Mouse (Mus musculus) midbrain, embryonic 14.5 days (tissue): Measurements from ENCODE around the gene Usp49. TPM values are rescaled to one million over a fixed set of nuclear protein-coding genes. Genes with fewer than 3 reads are reported as not detected.

Experiments
- ATAC-seq: fragments of 200-750 bp; cut with Nextera tagmentation; 2 replicates; pipeline ENCODE4 v1.8.0; 2017; ENCODE audit warnings: moderate number of reproducible peaks, moderate library complexity; ENCODE audit not compliant: low FRiP score, low TSS enrichment
- DNase-seq: peaks from one replicate; pipeline ENCODE4 v3.0.0-alpha.2; 2015
- H3K27ac ChIP-seq: fragments of 300-500 bp; sonication (generic); replicated peaks from 2 replicates; pipeline ENCODE4 v1.5.1; 2014; ENCODE audit warnings: mild to moderate bottlenecking, low read depth, low read length, moderate library complexity
- H3K27me3 ChIP-seq: fragments of 300-500 bp; sonication (generic); 2 replicates; pipeline ENCODE4 v1.6.1; 2014; ENCODE audit warnings: low read length, control low read depth, mixed read lengths; ENCODE audit not compliant: control insufficient read depth, insufficient read depth
- H3K36me3 ChIP-seq: fragments of 300-500 bp; sonication (generic); 2 replicates; pipeline ENCODE4 v1.6.1; 2014; ENCODE audit warnings: low read length, control low read depth; ENCODE audit not compliant: control insufficient read depth, insufficient read depth
- H3K4me1 ChIP-seq: fragments of 300-500 bp; sonication (generic); 2 replicates; pipeline ENCODE4 v1.6.1; 2014; ENCODE audit warnings: mild to moderate bottlenecking, antibody characterized with exemption, low read length, control low read depth; ENCODE audit not compliant: control insufficient read depth, insufficient read depth
- H3K4me2 ChIP-seq: fragments of 300-500 bp; sonication (generic); 2 replicates; pipeline ENCODE4 v1.6.1; 2014; ENCODE audit warnings: mild to moderate bottlenecking, low read length, moderate library complexity
- H3K4me3 ChIP-seq: fragments of 300-500 bp; sonication (generic); replicated peaks from 2 replicates; pipeline ENCODE4 v1.5.1; 2014; ENCODE audit warnings: low read depth, low read length
- H3K9ac ChIP-seq: fragments of 300-500 bp; sonication (generic); replicated peaks from 2 replicates; pipeline ENCODE4 v1.6.1; 2014; ENCODE audit warnings: mild to moderate bottlenecking, low read length, moderate library complexity
- H3K9me3 ChIP-seq: fragments of 300-500 bp; sonication (generic); 2 replicates; pipeline ENCODE4 v1.6.1; 2016; ENCODE audit warnings: low read length, control low read depth, mixed read lengths; ENCODE audit not compliant: control insufficient read depth
- WGBS: fragments of 180-500 bp; shearing (Covaris S2); extraction: QIAGEN DNeasy Blood & Tissue Kit; methylation state at CpG from one replicate; pipeline ENCODE4 v1.1.7; 2014; 5-methylcytosine and 5-hydroxymethylcytosine counted together
- polyA plus RNA-seq: library from polyadenylated mRNA; unstranded; fragments of >200 nt; fragmentation: Nextera tagmentation; extraction: Ambion mirVana; gene quantifications from 2 replicates; pipeline ENCODE4 v1.2.1, GENCODE M21; 2014

Usp49 gene
- polyA plus RNA-seq, 1 experiment from 2014 or later = 7.6 TPM

DNA sequence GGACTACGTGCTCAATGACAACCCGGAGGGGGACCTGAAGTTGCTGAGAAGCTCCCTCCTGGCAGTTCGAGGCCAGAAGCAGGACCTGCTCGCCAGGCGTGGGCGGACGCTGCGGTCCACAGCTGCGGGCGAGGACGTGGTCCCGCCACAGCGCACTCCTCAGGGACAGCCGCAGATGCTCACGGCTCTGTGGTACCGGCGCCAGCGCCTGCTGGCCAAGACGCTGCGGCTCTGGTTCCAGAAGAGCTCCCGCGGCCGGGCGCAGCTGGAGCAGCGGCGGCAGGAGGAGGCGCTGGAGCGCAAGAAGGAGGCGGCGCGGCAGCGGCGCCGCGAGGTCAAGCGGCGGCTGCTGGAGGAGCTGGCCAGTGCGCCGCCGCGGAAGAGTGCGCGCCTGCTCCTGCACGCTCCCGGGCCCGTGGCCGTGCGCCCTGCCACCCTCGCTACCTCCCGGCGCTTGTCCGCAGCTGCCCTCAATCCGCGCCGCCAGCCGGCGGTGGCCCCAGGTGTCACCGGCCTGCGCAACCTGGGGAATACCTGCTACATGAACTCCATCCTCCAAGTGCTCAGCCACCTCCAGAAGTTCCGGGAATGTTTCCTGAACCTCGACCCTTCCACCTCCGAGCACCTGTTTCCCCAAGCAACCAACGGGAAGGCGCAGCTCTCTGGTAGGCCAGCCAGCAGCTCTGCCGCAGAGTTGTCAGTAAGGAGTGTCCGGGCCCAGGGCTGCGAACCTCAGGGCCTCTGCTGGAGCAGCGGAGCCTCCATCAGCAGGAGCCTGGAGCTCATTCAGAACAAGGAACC lies 42.0 kb downstream of the Usp49 start:
- peak overlapping the region; percentile 43 for H3K9ac ChIP-seq
- WGBS = 6% methylated on average over 61 of the region's 68 CpGs
- peak overlapping the region; percentile 56 for H3K4me2 ChIP-seq
- DNase-seq (peak; percentile 80), ATAC-seq (0 out of 2 replicates have a peak, but pooled peaks have one; percentile 27)
- 0 out of 2 replicates have a peak, but pooled peaks cover 3% of the 10 kb centered on the region for H3K27me3 ChIP-seq
- peaks cover 15% of the 10 kb centered on the region; the same call in 1 of the 2 replicates for H3K4me1 ChIP-seq
- H3K36me3 ChIP-seq = peaks cover 29% of the 10 kb centered on the region
- no peaks in the 10 kb centered on the region for H3K9me3 ChIP-seq
- peak overlapping the region; percentile 29 for H3K4me3 ChIP-seq
- H3K27ac ChIP-seq = no peak overlapping the region

DNA sequence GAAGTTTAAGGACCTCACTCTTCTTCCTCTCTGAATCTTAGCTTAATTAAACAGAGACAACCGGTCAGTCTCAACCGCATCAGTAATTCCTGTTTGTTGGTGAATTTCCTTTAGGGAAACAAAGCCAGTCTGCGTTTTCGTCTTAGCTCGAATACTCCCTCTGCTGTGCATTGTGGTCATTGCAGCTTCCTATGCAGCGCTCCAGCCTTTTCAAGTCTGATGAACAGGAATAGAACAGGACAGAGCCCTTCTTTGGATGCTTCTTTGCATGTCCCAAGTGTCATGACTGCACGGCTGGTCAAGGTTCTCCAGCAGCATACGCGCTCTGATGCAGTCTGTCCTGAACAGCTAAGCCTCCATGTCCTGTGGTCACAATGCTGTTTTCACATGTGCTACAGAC lies 46.1 kb downstream of the Usp49 start:
- no peaks in the 10 kb centered on the region for H3K27me3 ChIP-seq
- H3K4me3 ChIP-seq = no peak overlapping the region
- H3K4me2 ChIP-seq = no peak overlapping the region
- ATAC-seq = no peak
- DNase-seq = peak; percentile 91
- peaks cover 62% of the 10 kb centered on the region for H3K36me3 ChIP-seq
- peaks cover 9% of the 10 kb centered on the region; the same call in 1 of the 2 replicates for H3K4me1 ChIP-seq
- H3K9ac ChIP-seq = no peak overlapping the region; the same call in 1 of the 2 replicates
- no peaks in the 10 kb centered on the region for H3K9me3 ChIP-seq
- H3K27ac ChIP-seq = 0 out of 2 replicates have a peak overlapping the region, but pooled peaks have one; percentile 6
- 16% methylated on average over 9 of the region's 9 CpGs for WGBS

DNA sequence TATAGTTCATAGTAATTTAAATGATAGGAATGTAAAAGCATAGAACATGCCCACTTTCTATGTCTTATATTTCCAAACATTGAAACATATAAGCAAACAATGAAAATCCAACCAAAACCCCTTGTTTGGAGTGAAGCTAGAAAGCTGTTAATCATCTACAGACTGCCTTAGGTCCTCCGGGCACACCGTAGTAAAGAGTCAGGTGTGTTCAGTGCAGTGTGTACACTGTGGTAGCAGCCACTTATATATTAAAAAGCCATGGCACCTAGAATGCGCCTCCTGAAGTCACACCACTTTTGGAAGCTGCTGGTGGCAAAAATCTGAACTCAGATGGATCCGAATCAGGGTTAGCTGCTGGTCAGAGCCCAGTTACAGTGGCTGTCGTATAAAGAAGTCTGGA lies 47.7 kb downstream of the Usp49 start:
- H3K36me3 ChIP-seq = peaks cover 71% of the 10 kb centered on the region
- no peaks in the 10 kb centered on the region for H3K9me3 ChIP-seq
- ATAC-seq (no peak), DNase-seq (no peak)
- H3K4me1 ChIP-seq = no peaks in the 10 kb centered on the region
- no peak overlapping the region for H3K9ac ChIP-seq
- no peaks in the 10 kb centered on the region for H3K27me3 ChIP-seq
- no peak overlapping the region for H3K27ac ChIP-seq
- H3K4me2 ChIP-seq = no peak overlapping the region
- 94% methylated on average over 5 of the region's 5 CpGs for WGBS
- no peak overlapping the region for H3K4me3 ChIP-seq

DNA sequence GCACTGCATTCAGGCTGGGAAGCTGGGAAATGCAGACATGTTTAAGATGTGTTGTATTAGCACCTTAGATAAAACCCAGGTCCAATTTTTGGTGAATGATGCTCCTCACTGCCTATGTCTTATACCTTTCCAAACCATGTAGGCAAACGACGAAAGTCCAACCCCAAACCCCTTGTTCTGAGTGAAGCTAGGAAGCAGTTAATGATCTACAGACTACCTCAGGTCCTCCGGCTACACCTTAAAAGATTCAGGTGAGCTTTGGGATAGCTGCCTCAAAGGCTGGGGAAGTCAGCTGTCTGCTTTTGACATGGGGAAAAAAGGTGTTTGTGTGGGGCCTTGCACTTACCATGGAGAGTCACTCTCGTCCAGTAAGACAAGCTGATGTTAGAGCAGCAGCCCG lies 48.2 kb downstream of the Usp49 start:
- Histone ChIP-seq H3K4me3 (no peak overlapping the region), H3K4me2 (no peak overlapping the region), H3K27ac (no peak overlapping the region), H3K36me3 (peaks cover 73% of the 10 kb centered on the region), H3K9me3 (no peaks in the 10 kb centered on the region), H3K27me3 (no peaks in the 10 kb centered on the region), H3K4me1 (no peaks in the 10 kb centered on the region), H3K9ac (no peak overlapping the region)
- WGBS = 88% methylated on average over 5 of the region's 5 CpGs
- ATAC-seq (no peak), DNase-seq (no peak)

DNA sequence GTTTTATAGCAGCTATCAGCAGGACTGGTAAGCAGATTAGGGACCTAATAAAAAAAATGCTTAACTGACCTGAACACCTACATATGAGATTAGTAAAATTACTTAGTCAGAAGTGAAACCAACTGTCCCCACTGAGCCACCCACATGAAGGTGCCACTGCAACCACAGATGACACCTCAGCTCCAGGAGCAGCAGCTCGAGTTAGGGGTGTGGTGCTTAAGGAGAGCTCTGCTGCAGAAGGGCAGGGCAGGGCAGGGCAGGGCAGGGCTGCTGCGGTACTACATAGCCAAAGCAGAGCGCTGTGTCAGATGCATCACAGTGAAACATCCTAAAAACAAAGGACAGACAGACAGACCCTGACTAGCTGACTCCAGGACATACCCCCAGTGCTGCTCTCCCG lies 52.3 kb downstream of the Usp49 start:
- Histone ChIP-seq H3K27ac (no peak overlapping the region), H3K4me2 (no peak overlapping the region), H3K27me3 (no peaks in the 10 kb centered on the region), H3K4me3 (no peak overlapping the region), H3K9me3 (no peaks in the 10 kb centered on the region), H3K4me1 (peaks cover 8% of the 10 kb centered on the region), H3K9ac (no peak overlapping the region), H3K36me3 (peaks cover 83% of the 10 kb centered on the region)
- DNase-seq (no peak), ATAC-seq (no peak)
- 85% methylated on average over 4 of the region's 4 CpGs for WGBS

DNA sequence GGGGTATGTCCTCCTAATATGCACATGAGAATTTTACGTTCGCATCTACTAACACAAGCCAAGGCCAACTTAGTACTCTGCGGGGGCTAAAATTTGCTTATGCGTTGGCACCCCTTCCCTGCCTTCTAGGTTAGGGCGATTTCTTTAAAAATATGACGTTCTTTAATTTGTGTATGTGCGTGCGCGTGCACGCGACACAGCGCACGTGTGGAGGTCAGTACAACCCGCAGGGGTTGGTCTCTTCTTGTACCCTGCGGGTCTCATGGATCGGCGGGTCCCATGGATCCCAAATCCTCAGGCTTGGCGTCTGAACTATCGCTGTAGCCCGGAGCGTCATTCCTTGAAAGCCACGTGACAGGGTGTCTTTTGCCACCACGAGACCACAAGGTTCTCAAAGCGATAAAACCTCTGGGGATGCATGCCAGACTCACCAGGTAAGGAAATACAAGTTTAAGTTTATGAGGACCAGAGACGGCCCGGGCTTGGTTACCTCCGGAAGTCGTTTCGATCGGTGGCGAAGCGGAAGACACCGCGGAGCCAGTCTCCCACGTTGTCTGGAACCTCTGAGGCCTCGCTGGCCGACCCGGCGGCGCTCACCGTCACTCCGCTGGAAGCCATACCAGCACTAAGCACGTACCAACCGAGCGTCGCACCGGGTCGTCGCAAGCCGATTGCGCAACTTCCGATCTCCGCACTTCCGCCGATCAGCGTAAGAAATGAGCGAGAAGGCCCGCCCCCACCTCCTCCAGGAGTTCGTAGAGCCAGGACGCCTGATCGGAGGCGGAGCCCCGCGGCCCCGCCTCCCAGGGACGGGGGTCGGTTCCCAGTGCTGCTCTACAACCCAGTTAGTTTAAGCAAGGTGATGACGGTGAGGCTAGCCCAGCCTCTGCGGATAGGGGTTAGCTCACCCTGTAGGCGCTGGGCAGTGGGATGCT lies 57.2 kb downstream of the Usp49 start:
- ATAC-seq (peak; percentile 92), DNase-seq (peak; percentile 99)
- 2% methylated on average over 70 of the region's 70 CpGs for WGBS
- Histone ChIP-seq H3K4me1 (peaks cover 15% of the 10 kb centered on the region), H3K27ac (peak overlapping the region; percentile 86), H3K27me3 (no peaks in the 10 kb centered on the region), H3K4me2 (peak overlapping the region; percentile 84), H3K9me3 (no peaks in the 10 kb centered on the region), H3K36me3 (peaks cover 38% of the 10 kb centered on the region), H3K9ac (peak overlapping the region; percentile 83), H3K4me3 (peak overlapping the region; percentile 63)

DNA sequence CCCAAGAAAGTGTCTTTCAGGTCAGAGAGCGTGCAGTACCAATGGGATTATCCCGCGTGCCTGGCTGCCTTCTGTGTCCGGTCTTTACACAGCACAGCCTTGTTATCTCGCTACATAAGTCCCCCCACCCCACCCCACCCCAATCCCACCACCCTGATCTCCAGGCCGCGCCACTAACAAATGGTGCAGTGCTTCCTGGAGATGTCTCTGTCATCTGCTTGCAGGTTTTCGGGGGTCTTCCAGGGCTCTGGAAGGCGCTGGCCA lies 57.8 kb downstream of the Usp49 start, which contains the start of gene Tomm6:
Gene Tomm6 (minus strand): TSS at position 43 of the 264 bp plus-strand sequence.
- peak within 1 kb of the TSS; percentile 86 for H3K27ac ChIP-seq
- H3K4me1 ChIP-seq = peaks cover 15% of the 10 kb centered on the region
- ATAC-seq (no peak; the same call in 1 of the 2 replicates), DNase-seq (no peak)
- 0% methylated on average over 9 of the region's 9 CpGs for WGBS
- H3K9me3 ChIP-seq = no peaks in the 10 kb centered on the region
- peak within 1 kb of the TSS; percentile 83 for H3K9ac ChIP-seq
- H3K36me3 ChIP-seq = peaks cover 32% of the 10 kb centered on the region
- no peaks in the 10 kb centered on the region for H3K27me3 ChIP-seq
- peak within 1 kb of the TSS; percentile 63 for H3K4me3 ChIP-seq
- peak within 1 kb of the TSS; percentile 84 for H3K4me2 ChIP-seq

DNA sequence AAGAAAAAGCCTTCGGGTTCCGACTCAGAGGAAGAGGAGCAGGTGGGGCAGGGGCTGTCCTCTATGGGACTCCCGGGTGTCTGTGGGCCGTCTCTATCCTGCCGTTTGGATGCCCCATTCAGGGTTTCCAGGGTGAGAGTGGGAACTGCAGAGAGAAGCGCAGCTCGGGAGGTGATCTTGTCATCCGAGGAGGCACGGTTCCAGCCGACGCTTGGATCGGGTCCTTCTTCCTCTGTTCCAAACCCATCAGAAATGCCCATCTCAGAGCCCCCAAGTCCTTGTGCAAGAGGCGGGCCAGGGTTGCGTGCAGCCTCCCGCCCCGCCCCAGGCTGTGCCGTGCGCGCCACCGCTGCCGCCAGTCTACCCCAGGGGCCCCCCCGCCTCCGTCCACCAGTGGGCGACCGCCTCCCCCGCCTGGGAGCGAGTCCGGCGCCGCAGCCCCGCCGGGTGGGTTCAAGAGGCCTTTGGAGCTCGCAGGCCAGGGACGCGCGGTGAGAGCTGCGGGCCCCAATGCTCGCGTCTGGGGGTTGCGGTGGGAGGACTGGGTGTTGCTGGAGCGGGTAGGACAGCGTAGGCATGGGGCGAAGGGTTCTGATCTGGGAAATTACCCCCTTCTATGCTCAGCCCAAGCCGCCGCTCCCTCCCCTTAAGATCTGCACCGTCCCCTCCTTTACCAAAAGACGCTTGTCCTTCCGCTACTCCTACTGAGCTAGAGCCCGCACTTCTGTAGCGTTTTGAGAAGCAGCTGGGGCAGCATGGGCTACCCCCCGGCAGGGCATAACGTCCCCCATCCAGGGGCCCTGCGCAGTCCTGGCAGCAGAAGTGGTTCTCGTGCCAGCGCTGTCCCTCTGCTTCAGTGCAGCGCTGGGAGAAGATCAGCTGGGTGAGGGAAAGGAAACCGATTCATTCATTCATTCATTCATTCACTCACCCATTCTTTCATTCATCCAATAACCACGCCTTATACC lies 58.4 kb downstream of the Usp49 start, which contains the start of gene Frs3:
Gene Frs3 (plus strand): TSS at position 423 of the 968 bp plus-strand sequence.
- peak within 1 kb of the TSS; percentile 86 for H3K27ac ChIP-seq
- DNase-seq = peak; percentile 83
- 2% methylated on average over 58 of the region's 58 CpGs for WGBS
- H3K27me3 ChIP-seq = no peaks in the 10 kb centered on the region
- peaks cover 26% of the 10 kb centered on the region for H3K36me3 ChIP-seq
- peaks cover 15% of the 10 kb centered on the region for H3K4me1 ChIP-seq
- peak within 1 kb of the TSS; percentile 63 for H3K4me3 ChIP-seq
- no peaks in the 10 kb centered on the region for H3K9me3 ChIP-seq
- ATAC-seq = peak; percentile 72
- H3K4me2 ChIP-seq = peak within 1 kb of the TSS; percentile 84
- H3K9ac ChIP-seq = peak within 1 kb of the TSS; percentile 83
